Mouse (Mus musculus) CH12.LX (cell line): Measurements from ENCODE around the gene Eaf1. TPM values are rescaled to one million over a fixed set of nuclear protein-coding genes. Genes with fewer than 3 reads are reported as not detected.

Experiments
- DNase-seq: peaks from one replicate; pipeline ENCODE4 v3.0.0-alpha.2; 2013; ENCODE audit errors: extremely low read depth
- H3K27ac ChIP-seq: 2 replicates; pipeline ENCODE4 v1.5.1; 2012; ENCODE audit warnings: low read depth, mild to moderate bottlenecking, control low read depth, moderate library complexity; ENCODE audit not compliant: insufficient read depth
- H3K27me3 ChIP-seq: replicated peaks from 2 replicates; pipeline ENCODE3; 2012; ENCODE audit warnings: inconsistent platforms
- H3K36me3 ChIP-seq, 2 experiments: replicated peaks in 1 of 2; 2 replicates each; pipeline versions ENCODE3 to v1.6.1; 2012; ENCODE audit warnings: inconsistent platforms in 1 of 2, low read length in 1 of 2, mild to moderate bottlenecking in 1 of 2, mixed read lengths in 1 of 2, moderate library complexity in 1 of 2; ENCODE audit not compliant: control insufficient read depth in 1 of 2, insufficient read depth in 1 of 2
- H3K4me1 ChIP-seq, 2 experiments: 2 replicates each; pipeline ENCODE4 v1.6.1; 2012; ENCODE audit warnings: inconsistent platforms in 1 of 2, moderate library complexity in 1 of 2; ENCODE audit not compliant: insufficient read depth in 2 of 2, control insufficient read depth in 1 of 2
- H3K4me2 ChIP-seq: 2 replicates; pipeline ENCODE4 v1.6.1; 2012; ENCODE audit warnings: low read depth, mild to moderate bottlenecking, control low read depth; ENCODE audit not compliant: poor library complexity, insufficient read depth, severe bottlenecking
- H3K4me3 ChIP-seq, 3 experiments: fragments of 150-350 bp in 1 of 3; sonication (generic) in 1 of 3; replicated peaks in 1 of 3; 2 replicates each; pipeline versions ENCODE3 to v1.5.1; 2011 to 2012; ENCODE audit warnings: low read depth in 2 of 3, low read length in 2 of 3, mild to moderate bottlenecking in 2 of 3, moderate library complexity in 2 of 3, control low read depth in 1 of 3, improper control_type of control experiment in 1 of 3, inconsistent platforms in 1 of 3, mixed read lengths in 1 of 3; ENCODE audit not compliant: poor library complexity in 1 of 3
- H3K79me2 ChIP-seq: replicated peaks from 2 replicates; pipeline ENCODE4 v1.6.1; 2012; ENCODE audit warnings: mild to moderate bottlenecking, moderate library complexity; ENCODE audit not compliant: control insufficient read depth, poor library complexity, insufficient read depth, severe bottlenecking; ENCODE audit errors: extremely low read depth
- H3K9ac ChIP-seq: 2 replicates; pipeline ENCODE4 v1.6.1; 2012; ENCODE audit warnings: low read depth, mild to moderate bottlenecking, control low read depth, moderate library complexity; ENCODE audit not compliant: insufficient read depth
- H3K9me3 ChIP-seq: replicated peaks from 2 replicates; pipeline ENCODE3; 2012; ENCODE audit warnings: low read length, inconsistent platforms, mixed read lengths
- CHD2 ChIP-seq: IDR thresholded peaks from 2 replicates; pipeline ENCODE4 v1.6.1; 2011; ENCODE audit warnings: low read length, improper control_type of control experiment
- E2F4 ChIP-seq: IDR thresholded peaks from 2 replicates; pipeline ENCODE4 v1.6.1; 2011; ENCODE audit warnings: low read depth, low read length, improper control_type of control experiment; ENCODE audit not compliant: insufficient replicate concordance
- EP300 ChIP-seq: IDR thresholded peaks from 2 replicates; pipeline ENCODE4 v1.6.1; 2011; ENCODE audit warnings: low read length, improper control_type of control experiment
- ETS1 ChIP-seq: conservative IDR thresholded peaks from 2 replicates; pipeline ENCODE4 v1.6.1; 2012; ENCODE audit warnings: low read depth, mild to moderate bottlenecking, inconsistent platforms, low read length, improper control_type of control experiment, moderate library complexity
- GABPA ChIP-seq: IDR thresholded peaks from 2 replicates; pipeline ENCODE4 v1.6.1; 2012; ENCODE audit warnings: low read depth, low read length, improper control_type of control experiment, inconsistent platforms; ENCODE audit not compliant: insufficient replicate concordance
- JUN ChIP-seq: IDR thresholded peaks from 2 replicates; pipeline ENCODE4 v1.6.1; 2011; ENCODE audit warnings: low read depth, mild to moderate bottlenecking, low read length, improper control_type of control experiment, moderate library complexity; ENCODE audit not compliant: insufficient read depth
- KAT2A ChIP-seq: IDR thresholded peaks from 2 replicates; pipeline ENCODE4 v1.6.1; 2012; ENCODE audit warnings: low read length, improper control_type of control experiment, inconsistent platforms; ENCODE audit not compliant: insufficient replicate concordance
- MAFK ChIP-seq: IDR thresholded peaks from 2 replicates; pipeline ENCODE4 v1.6.1; 2011; ENCODE audit warnings: low read length, improper control_type of control experiment; ENCODE audit not compliant: insufficient replicate concordance
- MEF2A ChIP-seq: IDR thresholded peaks from 2 replicates; pipeline ENCODE4 v1.6.1; 2014; ENCODE audit warnings: low read depth, mild to moderate bottlenecking, inconsistent platforms, low read length, improper control_type of control experiment, borderline replicate concordance
- MXI1 ChIP-seq: IDR thresholded peaks from 2 replicates; pipeline ENCODE4 v1.6.1; 2011; ENCODE audit warnings: mild to moderate bottlenecking, low read depth, low read length, improper control_type of control experiment
- NELFE ChIP-seq: IDR thresholded peaks from 2 replicates; pipeline ENCODE4 v1.6.1; 2011; ENCODE audit warnings: low read depth, low read length, improper control_type of control experiment
- NRF1 ChIP-seq: IDR thresholded peaks from 2 replicates; pipeline ENCODE4 v1.6.1; 2014; ENCODE audit warnings: low read depth, mild to moderate bottlenecking, inconsistent platforms, low read length, improper control_type of control experiment, moderate library complexity
- POLR2A ChIP-seq: IDR thresholded peaks from 2 replicates; pipeline ENCODE4 v1.6.1; 2011; ENCODE audit warnings: low read depth, mild to moderate bottlenecking, improper control_type of control experiment, low read length
- RCOR1 ChIP-seq: conservative IDR thresholded peaks from 2 replicates; pipeline ENCODE4 v1.6.1; 2012; ENCODE audit warnings: low read depth, mild to moderate bottlenecking, inconsistent platforms, low read length, improper control_type of control experiment
- SMC3 ChIP-seq: IDR thresholded peaks from 2 replicates; pipeline ENCODE4 v1.6.1; 2011; ENCODE audit warnings: low read depth, low read length, improper control_type of control experiment
- UBTF ChIP-seq: IDR thresholded peaks from 2 replicates; pipeline ENCODE4 v1.6.1; 2012; ENCODE audit warnings: low read depth, mild to moderate bottlenecking, inconsistent platforms, low read length, improper control_type of control experiment, moderate library complexity
- USF1 ChIP-seq: IDR thresholded peaks from 2 replicates; pipeline ENCODE4 v1.6.1; 2014; ENCODE audit warnings: low read depth, mild to moderate bottlenecking, inconsistent platforms, low read length, improper control_type of control experiment
- USF2 ChIP-seq: conservative IDR thresholded peaks from 2 replicates; pipeline ENCODE4 v1.6.1; 2011; ENCODE audit warnings: low read depth, low read length, improper control_type of control experiment
- ZKSCAN1 ChIP-seq: IDR thresholded peaks from 2 replicates; pipeline ENCODE4 v1.6.1; 2012; ENCODE audit warnings: low read depth, inconsistent platforms, low read length, improper control_type of control experiment, borderline replicate concordance
- ZMIZ1 ChIP-seq: IDR thresholded peaks from 2 replicates; pipeline ENCODE4 v1.6.1; 2012; ENCODE audit warnings: low read depth, mild to moderate bottlenecking, inconsistent platforms, low read length, improper control_type of control experiment
- ZNF384 ChIP-seq: IDR thresholded peaks from 2 replicates; pipeline ENCODE4 v1.6.1; 2012; ENCODE audit warnings: low read depth, low read length, improper control_type of control experiment, inconsistent platforms
- dilution Hi-C: fragments of 300-500 bp; cut with MboI; formaldehyde crosslinking; loops from 2 replicates; pipeline ENCODE4 v1.14.3; 2020; ENCODE audit warnings: low sequenced_read_pairs; ENCODE audit not compliant: extremely low pct_unique_long_range_greater_than_20kb, extremely low pct_ligation_motif_present
- in situ Hi-C: fragments of 300-500 bp; cut with MboI; formaldehyde crosslinking; loops from 3 replicates; pipeline ENCODE4 v1.14.3; 2019; ENCODE audit warnings: low sequenced_read_pairs, low pct_ligation_motif_present, low pct_unique_long_range_greater_than_20kb, mixed read lengths
- polyA plus RNA-seq: library from polyadenylated mRNA; unstranded; fragments of >175 nt; gene quantifications from 2 replicates; pipeline ENCODE4 v1.2.1, GENCODE M21; 2012; ENCODE audit warnings: low read depth; ENCODE audit not compliant: insufficient read length
- total RNA-seq, 2 experiments: library from RNA; depleted of rRNA; stranded (reverse); fragments of 300-350 nt in 1 of 2; fragments of >200 nt in 1 of 2; gene quantifications; 2 replicates each; pipeline ENCODE4 v1.2.3; 2012 to 2014

Eaf1 gene
- total and polyA plus RNA-seq, 3 experiments: 25.2 to 39.9 (median 29.4) TPM

GRCm38 (mm10) chr14:31494975-31495455 is 816 bp downstream of the Eaf1 start, which contains the start of gene Mettl6 (continued):
- TF ChIP-seq NELFE: peak; percentile 85
- TF ChIP-seq GABPA: no peak
- peak; percentile 85; the same call in 1 of the 2 replicates for TF ChIP-seq KAT2A
- peak; percentile 56 for TF ChIP-seq NRF1
- peak; percentile 85; the same call in 1 of the 2 replicates for TF ChIP-seq MXI1

GRCm38 (mm10) chr14:31495538-31495937 is 1.3 kb downstream of the Eaf1 start:
- peaks cover 11 to 70% of the 10 kb centered on the region in 2 experiments for H3K4me1 ChIP-seq
- H3K79me2 ChIP-seq: peaks cover 81% of the 10 kb centered on the region
- in situ Hi-C loops: no loop called here
- no peaks in the 10 kb centered on the region for H3K9me3 ChIP-seq
- peak overlapping the region; percentile 92 for H3K9ac ChIP-seq
- H3K36me3 ChIP-seq: peaks cover 32 to 54% of the 10 kb centered on the region in 2 experiments
- H3K27me3 ChIP-seq: no peaks in the 10 kb centered on the region
- peak overlapping the region; percentile 78 for H3K4me2 ChIP-seq
- H3K27ac ChIP-seq: peak overlapping the region; percentile 20; the same call in 1 of the 2 replicates
- H3K4me3 ChIP-seq: peak overlapping the region; percentile 71 to 99 (median 82)
- no peak for TF ChIP-seq ETS1
- no peak for TF ChIP-seq CHD2
- TF ChIP-seq EP300: no peak
- no peak for TF ChIP-seq POLR2A
- no peak for TF ChIP-seq RCOR1
- TF ChIP-seq E2F4: no peak
- no peak for TF ChIP-seq USF1
- TF ChIP-seq ZKSCAN1: no peak
- no peak for TF ChIP-seq MEF2A
- TF ChIP-seq ZMIZ1: no peak
- no peak for TF ChIP-seq MAFK
- TF ChIP-seq ZNF384: no peak
- no peak for TF ChIP-seq SMC3
- TF ChIP-seq JUN: no peak
- no peak for TF ChIP-seq USF2
- TF ChIP-seq UBTF: no peak
- TF ChIP-seq KAT2A: no peak
- TF ChIP-seq, all 38 proteins: peak for 0
- no peak for DNase-seq
- dilution Hi-C loops: no loop called here
